Mouse (Mus musculus) ovary, adult 18-20 months (tissue): ENCODE data around the gene Rhebl1.
A peak's percentile ranks its signal among the peaks of the same experiment; 100 is the strongest.

ENCODE experiments used
- DNase-seq: peaks from one replicate; pipeline ENCODE4 v3.0.0; 2022; ENCODE audit warnings: low spot score, mixed read lengths

Rhebl1 gene

DNA sequence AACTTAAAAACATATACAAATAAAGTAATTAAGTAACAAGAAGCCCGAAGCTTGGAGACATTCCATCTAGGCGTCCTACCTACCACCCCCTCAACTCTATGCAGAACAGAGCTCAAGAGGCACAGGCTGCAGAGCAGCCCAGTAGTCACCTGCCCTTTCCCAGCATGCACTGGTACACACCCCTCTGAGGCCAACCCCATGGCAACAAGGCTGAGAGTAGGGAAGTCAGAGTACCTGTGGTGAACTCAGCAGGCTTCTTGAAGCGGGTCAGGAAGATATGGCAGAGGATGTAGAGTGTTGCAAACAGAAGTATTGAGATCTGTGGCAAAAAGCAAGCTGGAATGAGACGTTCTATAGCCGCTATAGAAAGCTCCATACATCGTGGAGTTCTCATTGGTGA, 20.6 kb upstream of the Rhebl1 start:
- no peak for DNase-seq

GRCm38 (mm10) chr15:98904692-98905091, 10.4 kb upstream of the Rhebl1 start:
- no peak for DNase-seq

DNA sequence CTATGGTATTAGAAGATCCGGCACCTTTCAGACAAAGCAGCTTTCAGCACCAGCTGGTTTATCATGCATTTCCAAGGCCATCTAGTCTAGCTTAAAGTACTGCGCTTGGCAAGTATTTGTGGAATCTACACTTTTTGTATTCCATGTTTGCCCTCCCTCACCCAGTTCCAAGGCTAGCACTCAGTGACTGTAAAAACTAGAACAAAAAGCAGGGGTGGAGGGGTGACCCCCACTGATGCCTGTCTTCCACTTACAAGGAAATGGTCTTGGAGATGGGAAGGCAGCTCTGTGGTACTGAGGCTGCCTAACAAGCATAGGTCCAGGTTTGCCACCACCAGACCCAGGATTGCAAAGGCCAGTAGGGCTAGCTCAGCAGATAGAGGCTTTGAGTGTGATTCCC, 8.3 kb upstream of the Rhebl1 start:
- DNase-seq, result no peak

DNA sequence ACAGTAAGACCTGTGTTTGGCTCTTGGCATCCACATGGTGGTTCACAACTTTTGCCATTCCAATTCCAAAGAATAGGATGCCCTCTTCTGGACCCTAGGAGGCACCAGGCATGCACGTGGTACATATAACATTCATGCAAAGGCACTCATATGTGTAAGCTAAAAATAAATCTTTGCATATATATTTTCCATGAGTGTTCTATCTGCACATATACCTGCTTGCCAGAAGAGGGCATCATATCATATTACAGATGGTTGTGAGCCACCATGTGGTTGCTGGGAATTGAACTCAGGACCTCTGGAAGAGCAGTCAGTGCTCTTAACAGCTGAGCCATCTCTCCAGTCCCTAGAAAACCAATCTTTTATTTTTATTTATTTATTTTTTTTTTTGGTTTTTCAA, 7.2 kb upstream of the Rhebl1 start:
- DNase-seq, result no peak

DNA sequence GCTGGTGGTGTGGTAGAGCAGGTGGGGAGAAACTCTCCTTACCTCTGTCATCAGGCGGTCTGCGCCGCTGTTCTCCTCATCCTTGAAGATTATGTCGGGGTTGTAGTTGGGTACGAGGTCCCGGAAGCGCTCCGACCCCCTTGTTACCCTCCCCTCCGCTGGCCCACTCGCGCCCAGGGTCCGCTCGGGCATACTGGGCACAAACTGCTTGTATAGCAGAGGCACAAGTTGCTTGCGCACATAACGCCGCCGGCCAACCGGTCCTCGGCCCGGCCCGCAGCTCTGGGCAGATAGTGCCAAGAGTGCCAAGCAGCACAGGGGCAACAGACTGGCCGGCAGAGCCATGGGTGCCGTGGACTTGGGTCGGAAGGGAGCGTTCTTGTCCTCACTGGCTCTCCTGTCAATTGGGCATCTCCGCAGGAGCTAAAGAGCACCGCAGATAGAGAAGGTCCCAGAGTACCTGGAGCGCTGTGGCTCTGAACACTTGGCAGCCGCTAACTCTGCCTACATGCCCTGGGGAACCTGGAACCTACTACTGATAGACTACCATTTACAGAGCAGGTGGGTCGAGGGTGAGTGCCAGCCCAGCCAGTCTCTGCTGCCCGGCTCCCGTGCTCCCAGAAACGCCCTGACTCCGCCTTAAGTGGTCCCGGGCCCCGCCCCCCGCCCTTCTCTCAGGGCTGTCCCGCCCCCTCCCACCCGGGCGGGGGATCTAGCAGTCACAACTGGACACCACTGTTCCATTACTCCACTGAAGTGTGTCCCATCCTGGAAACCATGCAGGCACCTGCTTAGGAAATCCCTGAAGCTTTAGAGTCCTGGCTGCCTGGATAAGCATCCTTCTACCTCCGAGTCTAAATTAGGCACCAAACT, 3.8 kb upstream of the Rhebl1 start, which contains the start of gene Dhh:
Gene Dhh (minus strand): TSS at position 613 of the 873 bp plus-strand sequence.
- DNase-seq, result peak; percentile 40

DNA sequence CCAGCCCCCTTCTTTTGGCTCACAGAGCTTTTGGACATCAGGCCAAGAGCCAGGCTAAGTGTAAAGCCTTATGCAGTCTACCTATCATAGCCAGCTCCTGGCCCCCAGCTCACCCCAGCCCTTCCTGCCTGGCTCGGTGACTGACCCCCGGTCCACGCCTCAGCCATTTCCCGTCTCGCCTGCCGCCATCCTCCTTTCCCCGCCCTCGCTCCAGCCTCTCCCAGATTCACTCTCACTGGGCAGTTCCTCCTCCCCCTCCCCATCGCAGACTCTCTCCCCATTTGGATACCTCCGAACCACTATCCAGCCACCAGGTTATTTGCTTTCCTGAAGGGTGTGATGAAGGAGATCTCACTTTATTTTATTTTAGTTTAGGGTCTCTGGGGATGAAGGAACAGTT, 3.2 kb upstream of the Rhebl1 start:
- DNase-seq, result peak; percentile 30

DNA sequence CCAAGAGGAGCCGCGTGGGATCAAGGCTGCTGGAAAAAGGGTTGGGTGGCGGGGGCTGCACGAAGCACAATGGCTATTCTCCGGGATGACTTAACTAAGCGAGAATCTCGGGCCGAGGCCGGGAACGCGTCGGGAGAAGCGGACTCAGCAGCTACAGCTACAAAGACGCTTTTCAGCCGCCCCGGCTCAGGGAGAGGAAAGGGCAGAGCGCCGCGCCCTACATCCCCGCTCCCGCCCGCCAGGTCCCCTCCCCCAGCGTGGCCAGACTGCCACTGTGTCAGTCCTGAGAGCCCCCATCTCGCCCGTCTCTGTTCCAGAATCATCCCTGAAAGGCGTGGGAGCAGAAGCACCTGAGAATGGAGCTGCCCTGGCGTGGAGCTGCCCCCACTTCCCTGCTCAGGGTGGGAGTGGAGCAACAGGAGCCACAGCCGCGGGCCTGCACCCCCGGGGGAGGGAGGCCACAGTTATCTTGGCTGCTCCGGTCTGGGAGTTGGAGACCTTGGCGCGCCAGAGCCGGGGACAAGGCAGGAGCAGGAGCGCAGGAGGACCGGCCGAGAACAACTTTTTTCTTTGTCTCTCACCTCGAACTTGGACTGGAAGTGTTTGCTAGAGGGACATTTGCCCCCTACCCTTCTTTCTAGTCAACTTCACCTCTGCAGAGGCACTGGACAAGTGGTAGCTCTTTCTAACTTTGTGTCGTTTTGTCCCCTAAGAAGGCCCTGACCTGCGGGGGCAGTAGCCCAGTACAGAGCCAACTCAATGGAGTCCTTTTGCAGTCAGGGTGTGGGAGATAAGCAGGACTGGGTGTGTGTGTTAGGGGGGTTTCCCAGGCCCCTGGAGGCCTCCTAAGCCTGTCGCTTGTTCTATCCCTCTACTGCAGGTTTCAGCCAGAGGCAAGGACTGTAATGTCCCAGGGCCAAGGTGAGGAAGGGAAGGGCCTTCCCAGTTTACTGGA, 1.6 kb upstream of the Rhebl1 start:
- peak; percentile 80 for DNase-seq

GRCm38 (mm10) chr15:98894746-98895634, 650 bp upstream of the Rhebl1 start:
- no peak for DNase-seq

DNA sequence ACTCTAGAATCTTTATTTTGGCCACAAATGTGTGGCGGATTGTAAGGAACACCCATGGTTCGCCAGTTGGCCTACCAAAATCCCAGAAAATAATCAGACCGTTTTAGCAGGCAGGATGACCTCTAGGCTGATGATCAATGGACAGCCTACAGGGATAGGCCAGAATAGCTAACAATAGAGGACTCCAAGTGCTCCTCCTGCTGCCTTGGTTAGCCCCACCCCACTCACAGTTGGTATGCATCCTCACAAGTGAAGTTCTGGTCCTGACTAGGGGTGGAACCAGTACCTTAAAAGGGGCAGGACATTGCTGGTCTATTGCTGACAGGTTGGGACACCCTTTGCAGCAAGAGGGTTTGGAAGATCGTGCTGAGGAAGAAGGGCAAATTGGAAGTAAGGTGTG, 1.3 kb downstream of the Rhebl1 start:
- DNase-seq, result no peak

DNA sequence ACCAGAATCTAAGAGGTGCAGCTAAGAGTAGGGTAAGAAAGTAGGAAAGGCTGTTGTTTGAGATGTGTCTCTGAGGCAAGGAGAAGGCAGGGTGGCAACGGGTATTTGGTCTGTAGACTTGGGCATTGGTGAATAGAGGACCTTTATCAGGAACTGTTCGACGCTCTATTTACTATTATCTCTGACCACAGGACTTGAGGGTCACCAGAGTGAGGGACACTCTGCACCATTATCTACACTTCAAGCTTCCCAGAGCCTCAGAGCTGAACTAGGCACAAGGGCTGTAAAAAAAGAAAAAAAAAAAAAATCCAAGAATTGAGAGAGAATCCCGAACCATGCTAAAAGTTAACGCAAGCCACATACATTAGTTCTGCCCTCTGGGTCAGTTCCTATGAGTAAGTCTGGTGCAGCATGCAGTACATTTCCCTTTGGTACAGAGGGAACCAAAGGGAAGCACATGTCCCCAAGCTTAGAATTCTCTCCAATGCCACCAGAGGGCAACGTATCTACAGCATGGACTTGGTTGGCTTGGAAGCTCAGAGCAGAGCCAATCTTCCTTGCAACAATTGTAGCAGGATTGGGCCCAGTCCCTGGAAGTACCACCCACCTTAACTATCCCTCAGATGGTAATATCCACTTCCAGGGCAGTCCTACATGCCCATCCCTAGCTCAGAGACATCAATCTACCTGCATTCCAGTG, 2.3 kb downstream of the Rhebl1 start:
- peak; percentile 59 for DNase-seq

DNA sequence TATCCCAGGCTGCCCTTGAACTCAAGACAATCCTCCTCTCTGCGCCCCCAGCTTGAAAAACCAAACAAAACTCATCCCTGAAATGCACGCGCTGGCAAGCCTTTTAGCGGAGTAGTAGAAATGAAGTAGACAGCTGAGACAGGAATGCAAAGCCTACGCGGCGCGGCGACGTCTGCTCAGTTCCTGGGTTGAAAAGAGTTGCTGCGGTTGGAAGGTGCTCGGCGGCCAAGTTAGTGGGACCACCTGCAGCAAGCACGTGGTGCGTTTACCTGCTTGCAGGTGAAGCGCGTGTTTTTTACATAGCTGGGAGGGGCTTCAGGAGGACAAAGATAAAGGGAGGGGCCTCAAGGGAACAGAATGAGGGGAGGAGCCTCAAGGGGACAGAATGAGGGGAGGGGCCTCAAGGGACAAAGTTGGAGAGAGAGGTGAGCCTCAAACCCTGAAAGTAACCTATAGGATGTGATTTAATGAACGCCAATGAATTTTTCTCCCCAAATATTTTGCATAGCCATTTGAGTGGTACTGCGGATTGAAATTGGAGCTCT, 3.1 kb downstream of the Rhebl1 start:
- no peak for DNase-seq

GRCm38 (mm10) chr15:98887526-98887925, 6.8 kb downstream of the Rhebl1 start:
- no peak for DNase-seq

- no peak for DNase-seq
Measured at GRCm38 (mm10) chr15:98886667-98887387, 7.5 kb downstream of the Rhebl1 start.

DNA sequence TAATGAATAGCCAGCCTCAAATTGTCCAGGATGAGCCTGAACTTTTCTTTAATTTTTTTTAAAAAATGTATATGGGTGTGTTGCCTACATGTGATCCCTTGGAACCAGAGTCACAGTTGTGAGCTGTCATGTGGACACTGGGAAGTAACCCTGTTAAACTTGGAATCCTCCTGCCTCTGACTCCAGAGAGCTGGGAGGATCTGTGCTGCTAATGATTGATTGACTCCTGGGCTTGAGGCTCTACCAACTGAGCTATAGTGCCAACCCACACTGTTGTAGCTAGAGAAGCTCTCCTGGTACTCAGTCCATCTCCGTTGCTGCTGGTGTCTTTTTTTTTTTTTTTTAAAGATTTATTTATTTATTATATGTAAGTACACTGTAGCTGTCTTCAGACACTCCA, 10.2 kb downstream of the Rhebl1 start:
- DNase-seq, result no peak

DNA sequence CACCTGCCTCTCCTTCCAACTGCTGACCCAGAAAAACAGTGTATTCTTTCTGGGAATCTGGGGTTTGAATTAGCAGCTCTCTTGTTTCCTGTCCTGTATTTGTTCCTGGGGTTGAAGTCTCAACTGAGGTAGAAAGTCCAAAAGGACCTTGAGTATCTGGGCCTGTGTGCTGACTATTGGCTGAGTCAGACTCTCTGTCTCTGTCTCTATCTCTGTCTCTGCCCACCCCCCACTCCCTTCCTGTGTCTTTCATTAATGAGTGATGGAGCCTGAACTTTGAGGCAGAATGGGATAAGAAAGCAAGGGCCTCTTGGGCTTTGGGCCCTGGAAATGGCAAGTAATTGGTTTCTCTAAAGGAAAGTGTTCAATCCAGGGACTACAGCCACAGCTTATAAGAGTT, 10.7 kb downstream of the Rhebl1 start:
- no peak for DNase-seq

DNA sequence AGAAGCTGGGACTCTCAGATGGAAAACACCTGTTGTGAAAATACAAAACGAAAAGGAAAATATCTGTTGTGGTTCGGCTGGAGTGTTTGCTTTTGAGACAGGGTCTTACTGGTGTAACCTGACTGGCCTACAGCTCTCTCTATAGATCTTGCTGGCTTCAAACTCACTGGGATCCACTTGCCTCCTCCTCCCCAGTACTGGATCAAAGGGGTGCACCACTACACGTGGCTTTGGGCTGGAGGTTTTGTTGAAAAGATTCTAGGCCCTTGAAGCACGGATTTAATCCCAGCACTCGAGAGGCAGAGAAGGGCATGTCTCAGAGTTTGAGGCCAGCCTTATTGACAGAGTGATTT, 12.7 kb downstream of the Rhebl1 start:
- no peak for DNase-seq

DNA sequence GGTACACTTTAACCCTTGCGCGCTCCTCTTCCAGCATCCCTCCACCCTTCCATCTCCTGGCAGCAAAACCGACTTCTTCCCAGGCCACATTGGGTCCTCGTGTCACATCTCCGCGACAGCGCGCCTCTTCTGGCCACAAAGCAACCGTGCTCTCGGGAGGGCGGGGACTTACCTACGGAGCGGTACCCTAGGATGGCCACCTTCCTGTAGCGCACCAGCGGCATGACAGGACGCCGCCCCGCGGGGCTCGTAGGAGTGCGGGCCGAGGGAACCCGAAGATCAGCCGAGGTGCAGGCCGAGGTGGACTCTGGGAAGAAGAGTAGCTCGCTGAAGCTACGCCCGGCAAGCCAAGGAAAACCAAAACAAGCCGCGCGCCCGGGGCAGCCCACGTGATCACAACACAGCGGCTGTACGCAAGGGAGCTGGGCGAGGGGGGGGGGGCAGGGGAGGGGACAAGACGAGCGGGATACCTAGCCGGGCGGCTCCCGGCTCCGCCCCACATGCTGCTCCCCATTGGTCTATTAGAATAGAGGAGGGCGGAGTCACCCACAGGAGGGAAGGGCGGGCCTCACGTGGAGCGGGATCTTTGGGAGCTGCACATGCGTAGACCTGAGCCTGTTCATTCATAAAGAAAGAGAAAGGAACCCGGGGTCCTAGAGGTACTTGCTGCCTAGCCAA, 13.2 kb downstream of the Rhebl1 start:
- peak; percentile 94 for DNase-seq

- DNase-seq, result no peak
Measured at GRCm38 (mm10) chr15:98877331-98877730, 17.0 kb downstream of the Rhebl1 start.
